Mouse (Mus musculus): Measurements from ENCODE around the gene Trpc1.

DNA sequence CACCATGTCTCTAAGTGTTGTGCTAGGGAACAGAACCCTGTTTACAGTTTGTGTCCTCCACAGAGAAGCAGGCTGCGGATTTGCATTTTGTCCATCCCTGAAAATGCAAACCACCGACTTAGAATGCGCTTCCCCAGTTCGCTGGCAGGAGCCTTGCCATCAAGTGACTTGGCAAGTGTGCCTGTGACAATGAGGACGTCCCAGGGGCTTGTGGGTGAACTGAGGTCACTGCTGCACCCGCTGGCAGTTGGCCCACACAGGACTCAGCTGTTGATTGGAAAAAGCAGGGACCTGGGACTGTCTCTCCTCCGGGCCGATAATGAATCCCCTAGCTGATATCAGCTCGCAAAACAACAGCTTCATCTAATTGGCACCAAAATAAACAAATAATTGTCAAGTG is 82.3 kb downstream of the Trpc1 start:
- TF ChIP-seq POLR2A (IDR thresholded peaks at IDR 0.05; ENCODE audit: control insufficient read depth, low read depth, low read length): no peak
- TF ChIP-seq CTCF (IDR thresholded peaks at IDR 0.05; ENCODE audit: control insufficient read depth, insufficient read depth, insufficient replicate concordance, low read depth, low read length): no peak

Measured in testis, adult 2 months (tissue).